Mouse (Mus musculus): ENCODE measurements around the gene Scin. TPM values are rescaled to one million over a fixed set of nuclear protein-coding genes. Genes with fewer than 3 reads are reported as not detected.

The Scin gene
- polyA plus RNA-seq, 1 experiment: 0.14 TPM

GRCm38 (mm10) chr12:40134529-40134928 is 501 bp upstream of the Scin start:
- H3K36me3 ChIP-seq (ENCODE audit: control insufficient read depth, insufficient read depth, low read length): no peaks in the 10 kb centered on the region
- peaks cover 8% of the 10 kb centered on the region for H3K4me1 ChIP-seq (ENCODE audit: control insufficient read depth, insufficient read depth, low read length)
- TF ChIP-seq CTCF (IDR thresholded peaks at IDR 0.05; ENCODE audit: control insufficient read depth, insufficient read depth, insufficient replicate concordance, low read depth, low read length): no peak
- no peak for TF ChIP-seq POLR2A (IDR thresholded peaks at IDR 0.05; ENCODE audit: control insufficient read depth, low read depth, low read length)
- H3K27ac ChIP-seq (ENCODE audit: control insufficient read depth, insufficient read depth, low read depth, low read length): no peak overlapping the region
- 0 out of 2 replicates have a peak, but pooled peaks cover 2% of the 10 kb centered on the region for H3K27me3 ChIP-seq (ENCODE audit: control insufficient read depth, insufficient read depth, low read length)
- H3K4me3 ChIP-seq (ENCODE audit: control insufficient read depth, low read depth, low read length): no peak overlapping the region; the same call in 1 of the 2 replicates

GRCm38 (mm10) chr12:40133194-40133572 is 845 bp downstream of the Scin start:
- Histone ChIP-seq H3K4me3 (ENCODE audit: control insufficient read depth, low read depth, low read length) (no peak overlapping the region; the same call in 1 of the 2 replicates), H3K27me3 (ENCODE audit: control insufficient read depth, insufficient read depth, low read length) (0 out of 2 replicates have a peak, but pooled peaks cover 2% of the 10 kb centered on the region)

GRCm38 (mm10) chr12:40118872-40119271 is 15.2 kb downstream of the Scin start:
- Histone ChIP-seq H3K4me3 (ENCODE audit: control insufficient read depth, low read depth, low read length) (no peak overlapping the region), H3K36me3 (ENCODE audit: control insufficient read depth, insufficient read depth, low read length) (no peaks in the 10 kb centered on the region), H3K27me3 (ENCODE audit: control insufficient read depth, insufficient read depth, low read length) (no peaks in the 10 kb centered on the region), H3K4me1 (ENCODE audit: control insufficient read depth, insufficient read depth, low read length) (no peaks in the 10 kb centered on the region), H3K27ac (ENCODE audit: control insufficient read depth, insufficient read depth, low read depth, low read length) (no peak overlapping the region)
- TF ChIP-seq POLR2A (IDR thresholded peaks at IDR 0.05; ENCODE audit: control insufficient read depth, low read depth, low read length) (no peak), CTCF (IDR thresholded peaks at IDR 0.05; ENCODE audit: control insufficient read depth, insufficient read depth, insufficient replicate concordance, low read depth, low read length) (no peak)

More at GRCm38 (mm10) chr12:40133194-40133572, 845 bp downstream of the Scin start:
- H3K4me1 ChIP-seq (ENCODE audit: control insufficient read depth, insufficient read depth, low read length): peaks cover 8% of the 10 kb centered on the region
- no peak overlapping the region for H3K27ac ChIP-seq (ENCODE audit: control insufficient read depth, insufficient read depth, low read depth, low read length)
- no peaks in the 10 kb centered on the region for H3K36me3 ChIP-seq (ENCODE audit: control insufficient read depth, insufficient read depth, low read length)
- TF ChIP-seq POLR2A (IDR thresholded peaks at IDR 0.05; ENCODE audit: control insufficient read depth, low read depth, low read length): no peak
- no peak for TF ChIP-seq CTCF (IDR thresholded peaks at IDR 0.05; ENCODE audit: control insufficient read depth, insufficient read depth, insufficient replicate concordance, low read depth, low read length)

- H3K36me3 ChIP-seq (ENCODE audit: control insufficient read depth, insufficient read depth, low read length): no peaks in the 10 kb centered on the region
- H3K27me3 ChIP-seq (ENCODE audit: control insufficient read depth, insufficient read depth, low read length): no peaks in the 10 kb centered on the region
- no peaks in the 10 kb centered on the region for H3K4me1 ChIP-seq (ENCODE audit: control insufficient read depth, insufficient read depth, low read length)
- TF ChIP-seq CTCF (IDR thresholded peaks at IDR 0.05; ENCODE audit: control insufficient read depth, insufficient read depth, insufficient replicate concordance, low read depth, low read length): no peak
- H3K27ac ChIP-seq (ENCODE audit: control insufficient read depth, insufficient read depth, low read depth, low read length): no peak overlapping the region
- no peak overlapping the region for H3K4me3 ChIP-seq (ENCODE audit: control insufficient read depth, low read depth, low read length)
These were observed 17.0 kb downstream of the Scin start for GRCm38 (mm10) chr12:40117045-40117444.

- H3K36me3 ChIP-seq (ENCODE audit: control insufficient read depth, insufficient read depth, low read length): no peaks in the 10 kb centered on the region
- no peak overlapping the region for H3K27ac ChIP-seq (ENCODE audit: control insufficient read depth, insufficient read depth, low read depth, low read length)
- TF ChIP-seq CTCF (IDR thresholded peaks at IDR 0.05; ENCODE audit: control insufficient read depth, insufficient read depth, insufficient replicate concordance, low read depth, low read length): no peak
- TF ChIP-seq POLR2A (IDR thresholded peaks at IDR 0.05; ENCODE audit: control insufficient read depth, low read depth, low read length): no peak
- H3K27me3 ChIP-seq (ENCODE audit: control insufficient read depth, insufficient read depth, low read length): no peaks in the 10 kb centered on the region
- no peaks in the 10 kb centered on the region for H3K4me1 ChIP-seq (ENCODE audit: control insufficient read depth, insufficient read depth, low read length)
- no peak overlapping the region for H3K4me3 ChIP-seq (ENCODE audit: control insufficient read depth, low read depth, low read length)
These were observed 17.8 kb downstream of the Scin start for GRCm38 (mm10) chr12:40116214-40116613.

- TF ChIP-seq POLR2A (IDR thresholded peaks at IDR 0.05; ENCODE audit: control insufficient read depth, low read depth, low read length) (no peak), CTCF (IDR thresholded peaks at IDR 0.05; ENCODE audit: control insufficient read depth, insufficient read depth, insufficient replicate concordance, low read depth, low read length) (no peak)
- no peak overlapping the region for H3K27ac ChIP-seq (ENCODE audit: control insufficient read depth, insufficient read depth, low read depth, low read length)
- no peaks in the 10 kb centered on the region for H3K27me3 ChIP-seq (ENCODE audit: control insufficient read depth, insufficient read depth, low read length)
- no peaks in the 10 kb centered on the region for H3K4me1 ChIP-seq (ENCODE audit: control insufficient read depth, insufficient read depth, low read length)
- H3K4me3 ChIP-seq (ENCODE audit: control insufficient read depth, low read depth, low read length): no peak overlapping the region
- no peaks in the 10 kb centered on the region for H3K36me3 ChIP-seq (ENCODE audit: control insufficient read depth, insufficient read depth, low read length)
These were observed 19.1 kb downstream of the Scin start for GRCm38 (mm10) chr12:40114883-40115282.

- Histone ChIP-seq H3K4me3 (ENCODE audit: control insufficient read depth, low read depth, low read length) (no peak overlapping the region), H3K27ac (ENCODE audit: control insufficient read depth, insufficient read depth, low read depth, low read length) (no peak overlapping the region), H3K36me3 (ENCODE audit: control insufficient read depth, insufficient read depth, low read length) (no peaks in the 10 kb centered on the region), H3K27me3 (ENCODE audit: control insufficient read depth, insufficient read depth, low read length) (no peaks in the 10 kb centered on the region), H3K4me1 (ENCODE audit: control insufficient read depth, insufficient read depth, low read length) (no peaks in the 10 kb centered on the region)
- no peak for TF ChIP-seq CTCF (IDR thresholded peaks at IDR 0.05; ENCODE audit: control insufficient read depth, insufficient read depth, insufficient replicate concordance, low read depth, low read length)
- no peak for TF ChIP-seq POLR2A (IDR thresholded peaks at IDR 0.05; ENCODE audit: control insufficient read depth, low read depth, low read length)
These were observed 20.0 kb downstream of the Scin start for GRCm38 (mm10) chr12:40114020-40114419.

- no peak overlapping the region for H3K27ac ChIP-seq (ENCODE audit: control insufficient read depth, insufficient read depth, low read depth, low read length)
- no peaks in the 10 kb centered on the region for H3K36me3 ChIP-seq (ENCODE audit: control insufficient read depth, insufficient read depth, low read length)
- H3K4me1 ChIP-seq (ENCODE audit: control insufficient read depth, insufficient read depth, low read length): no peaks in the 10 kb centered on the region
- TF ChIP-seq POLR2A (IDR thresholded peaks at IDR 0.05; ENCODE audit: control insufficient read depth, low read depth, low read length): no peak
- TF ChIP-seq CTCF (IDR thresholded peaks at IDR 0.05; ENCODE audit: control insufficient read depth, insufficient read depth, insufficient replicate concordance, low read depth, low read length): no peak
- no peak overlapping the region for H3K4me3 ChIP-seq (ENCODE audit: control insufficient read depth, low read depth, low read length)
- no peaks in the 10 kb centered on the region for H3K27me3 ChIP-seq (ENCODE audit: control insufficient read depth, insufficient read depth, low read length)
These were observed 20.4 kb downstream of the Scin start for GRCm38 (mm10) chr12:40113605-40114004.

Data from testis, adult 2 months (tissue).